Mouse (Mus musculus): ENCODE data around the gene Ssna1.

The Ssna1 gene

GRCm38 (mm10) chr2:25228431-25228889 lies 43.8 kb downstream of the Ssna1 start:
- DNase-seq = peak; percentile 91

- DNase-seq = no peak
Measured at GRCm38 (mm10) chr2:25227406-25227805, 44.8 kb downstream of the Ssna1 start.

GRCm38 (mm10) chr2:25226864-25227263 lies 45.4 kb downstream of the Ssna1 start:
- DNase-seq = no peak

- DNase-seq = no peak
Measured at GRCm38 (mm10) chr2:25225811-25226379, 46.3 kb downstream of the Ssna1 start.

GRCm38 (mm10) chr2:25224766-25225752 lies 47.2 kb downstream of the Ssna1 start:
- DNase-seq = peak; percentile 96

- no peak for DNase-seq
Measured at GRCm38 (mm10) chr2:25224492-25224765, 47.8 kb downstream of the Ssna1 start, which contains the start of gene Tubb4b. TSS of gene Tubb4b (minus strand) at chr2:25224702.

- DNase-seq = peak; percentile 87
Measured at GRCm38 (mm10) chr2:25223681-25224491, 48.4 kb downstream of the Ssna1 start.

GRCm38 (mm10) chr2:25221331-25221772 lies 50.9 kb downstream of the Ssna1 start:
- DNase-seq = no peak
